Mouse (Mus musculus) forebrain, embryonic 10.5 days (tissue): ENCODE measurements around the gene Gm11213. TPM values are rescaled to one million over a fixed set of nuclear protein-coding genes. Genes with fewer than 3 reads are reported as not detected.

Source experiments
- DNase-seq: peaks from one replicate; pipeline ENCODE4 v3.0.0-alpha.2; 2017; ENCODE audit warnings: low spot score; ENCODE audit errors: extremely low spot score
- H3K27ac ChIP-seq: fragments of 300-500 bp; sonication (generic); 2 replicates; pipeline ENCODE4 v1.5.1; 2016; ENCODE audit warnings: mild to moderate bottlenecking
- H3K27me3 ChIP-seq: fragments of 300-500 bp; sonication (generic); 2 replicates; pipeline ENCODE4 v1.6.1; 2016; ENCODE audit warnings: mild to moderate bottlenecking; ENCODE audit not compliant: poor library complexity, severe bottlenecking
- H3K36me3 ChIP-seq: fragments of 300-500 bp; sonication (generic); replicated peaks from 2 replicates; pipeline ENCODE4 v1.6.1; 2016; ENCODE audit warnings: mild to moderate bottlenecking, moderate library complexity
- H3K4me1 ChIP-seq: fragments of 300-500 bp; sonication (generic); 2 replicates; pipeline ENCODE4 v1.6.1; 2016
- H3K4me3 ChIP-seq: fragments of 300-500 bp; sonication (generic); 2 replicates; pipeline ENCODE4 v1.5.1; 2016; ENCODE audit warnings: mild to moderate bottlenecking, moderate library complexity
- H3K9me3 ChIP-seq: fragments of 300-500 bp; sonication (generic); 2 replicates; pipeline ENCODE4 v1.6.1; 2016; ENCODE audit warnings: mild to moderate bottlenecking, moderate library complexity
- WGBS: fragments of 180-500 bp; shearing (Covaris S2); methylation state at CpG from one replicate; pipeline ENCODE4 v1.1.7; 2016; 5-methylcytosine and 5-hydroxymethylcytosine counted together
- polyA plus RNA-seq: library from polyadenylated mRNA; unstranded; fragments of >200 nt; fragmentation: Nextera tagmentation; extraction: Ambion mirVana; gene quantifications from 2 replicates; pipeline ENCODE4 v1.2.1, GENCODE M21; 2016

Gm11213 gene
- not detected in 2 replicates for polyA plus RNA-seq

GRCm38 (mm10) chr4:63604945-63605344, at the start of gene Gm11213:
Gene Gm11213, minus strand, starts transcription at chr4:63605261.
- WGBS, result 83% methylated on average over 3 of the region's 3 CpGs
- H3K27me3 ChIP-seq, result no peaks in the 10 kb centered on the region

GRCm38 (mm10) chr4:63654381-63654780, 49.3 kb upstream of the Gm11213 start:
- H3K27ac ChIP-seq, result no peak overlapping the region
- WGBS, result 94% methylated on average over 1 of the region's 1 CpGs
- DNase-seq, result no peak
- no peak overlapping the region for H3K4me3 ChIP-seq
- no peaks in the 10 kb centered on the region for H3K36me3 ChIP-seq
- 0 out of 2 replicates have a peak, but pooled peaks cover 3% of the 10 kb centered on the region for H3K27me3 ChIP-seq
- H3K9me3 ChIP-seq, result no peaks in the 10 kb centered on the region
- peaks cover 9% of the 10 kb centered on the region for H3K4me1 ChIP-seq

More at GRCm38 (mm10) chr4:63604945-63605344, at the start of gene Gm11213:
- Histone ChIP-seq H3K36me3 (no peaks in the 10 kb centered on the region), H3K4me1 (no peaks in the 10 kb centered on the region), H3K9me3 (no peaks in the 10 kb centered on the region), H3K27ac (no peak within 1 kb of the TSS), H3K4me3 (no peak within 1 kb of the TSS)
- no peak for DNase-seq

DNA sequence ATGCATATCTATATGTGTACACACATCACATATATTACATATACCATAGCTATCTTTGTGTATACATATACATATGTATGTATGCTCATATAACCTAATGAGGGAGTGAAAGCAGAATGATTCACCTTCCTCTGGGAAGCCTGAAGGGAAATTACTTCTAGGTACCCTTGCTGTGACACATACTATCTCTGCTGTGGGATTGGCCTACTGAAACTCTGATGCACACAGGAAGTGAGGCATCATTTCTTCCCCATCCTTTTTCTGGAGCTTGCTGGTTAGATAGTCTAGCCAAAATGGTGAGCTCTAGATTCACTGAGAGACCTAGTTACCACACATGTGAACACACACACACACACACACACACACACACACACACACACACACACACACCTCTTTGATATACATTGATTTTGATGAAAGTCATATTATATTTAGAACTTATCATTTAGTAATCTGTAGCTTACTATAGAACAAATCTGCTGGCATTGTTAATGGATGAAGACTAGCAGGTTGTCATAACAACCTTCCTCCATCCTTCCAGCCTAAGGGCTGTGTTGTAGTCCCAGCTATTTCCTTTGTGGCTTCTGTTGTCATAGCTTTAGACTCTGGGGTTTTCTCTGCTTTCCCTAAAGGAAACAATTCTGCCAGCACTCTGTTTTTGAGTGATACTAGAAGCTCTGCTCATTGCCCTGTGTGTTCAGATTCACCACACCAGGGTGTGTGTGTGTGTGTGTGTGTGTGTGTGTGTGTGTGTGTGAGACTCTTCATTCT, 39.1 kb upstream of the Gm11213 start:
- no peaks in the 10 kb centered on the region for H3K9me3 ChIP-seq
- no peaks in the 10 kb centered on the region for H3K4me1 ChIP-seq
- H3K27me3 ChIP-seq, result no peaks in the 10 kb centered on the region
- no peak overlapping the region for H3K27ac ChIP-seq
- H3K4me3 ChIP-seq, result no peak overlapping the region
- DNase-seq, result no peak
- H3K36me3 ChIP-seq, result no peaks in the 10 kb centered on the region

DNA sequence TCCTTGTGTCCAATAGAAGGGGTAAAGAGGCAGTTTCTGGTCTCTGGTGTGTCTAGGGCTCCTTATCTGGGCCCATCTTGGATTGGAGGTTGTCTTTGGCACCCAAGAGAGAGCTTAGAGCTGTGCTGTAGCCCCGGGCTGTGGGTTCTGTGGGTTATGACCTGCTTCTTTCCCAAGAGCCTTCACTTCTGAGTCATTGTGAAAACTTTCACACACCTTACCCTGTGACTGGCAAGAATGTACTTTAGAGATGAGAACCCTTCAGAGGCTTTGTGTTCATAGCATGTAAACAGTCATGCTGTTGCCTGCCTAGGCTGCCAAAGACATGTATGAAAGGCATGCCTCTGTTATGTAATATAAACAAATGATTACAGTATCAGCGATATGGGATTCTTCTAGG, 34.8 kb upstream of the Gm11213 start:
- no peaks in the 10 kb centered on the region for H3K36me3 ChIP-seq
- H3K4me3 ChIP-seq, result no peak overlapping the region
- H3K27ac ChIP-seq, result no peak overlapping the region
- no peaks in the 10 kb centered on the region for H3K9me3 ChIP-seq
- WGBS, result 84% methylated on average over 2 of the region's 2 CpGs
- H3K27me3 ChIP-seq, result no peaks in the 10 kb centered on the region
- no peaks in the 10 kb centered on the region for H3K4me1 ChIP-seq
- no peak for DNase-seq

DNA sequence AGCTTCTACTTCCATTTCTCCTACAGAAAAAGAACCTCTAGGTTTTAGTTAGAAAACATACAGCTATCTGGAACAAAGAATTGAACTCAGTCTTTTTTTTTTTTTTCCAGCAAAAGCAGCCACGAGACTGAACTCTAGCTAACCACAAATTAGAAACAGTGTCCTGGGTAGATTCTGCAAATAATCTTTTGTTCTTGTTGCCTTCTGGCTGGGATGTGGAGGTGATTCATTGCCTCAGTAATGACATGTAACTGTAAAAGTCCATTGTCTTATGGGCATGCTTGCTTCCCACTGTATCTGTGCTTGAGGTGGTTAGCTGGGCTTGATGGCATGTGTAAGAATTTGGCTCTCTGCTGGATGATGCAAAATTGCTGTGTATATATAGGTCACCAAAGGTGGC, 33.5 kb upstream of the Gm11213 start:
- no peak for DNase-seq
- no peaks in the 10 kb centered on the region for H3K9me3 ChIP-seq
- H3K27ac ChIP-seq, result no peak overlapping the region
- no peak overlapping the region for H3K4me3 ChIP-seq
- no peaks in the 10 kb centered on the region for H3K27me3 ChIP-seq
- WGBS, result 59% methylated on average over 1 of the region's 1 CpGs
- no peaks in the 10 kb centered on the region for H3K4me1 ChIP-seq
- H3K36me3 ChIP-seq, result no peaks in the 10 kb centered on the region

- DNase-seq, result no peak
- Histone ChIP-seq H3K4me1 (no peaks in the 10 kb centered on the region), H3K27me3 (no peaks in the 10 kb centered on the region), H3K36me3 (no peaks in the 10 kb centered on the region), H3K27ac (no peak overlapping the region), H3K9me3 (no peaks in the 10 kb centered on the region), H3K4me3 (no peak overlapping the region)
- 86% methylated on average over 2 of the region's 2 CpGs for WGBS
These were observed 28.1 kb upstream of the Gm11213 start for GRCm38 (mm10) chr4:63633181-63633580.

- no peaks in the 10 kb centered on the region for H3K36me3 ChIP-seq
- no peaks in the 10 kb centered on the region for H3K27me3 ChIP-seq
- no peak overlapping the region for H3K27ac ChIP-seq
- DNase-seq, result no peak
- no peaks in the 10 kb centered on the region for H3K4me1 ChIP-seq
- 89% methylated on average over 8 of the region's 8 CpGs for WGBS
- no peaks in the 10 kb centered on the region for H3K9me3 ChIP-seq
- no peak overlapping the region for H3K4me3 ChIP-seq
These were observed 22.1 kb upstream of the Gm11213 start for GRCm38 (mm10) chr4:63627111-63627510.

DNA sequence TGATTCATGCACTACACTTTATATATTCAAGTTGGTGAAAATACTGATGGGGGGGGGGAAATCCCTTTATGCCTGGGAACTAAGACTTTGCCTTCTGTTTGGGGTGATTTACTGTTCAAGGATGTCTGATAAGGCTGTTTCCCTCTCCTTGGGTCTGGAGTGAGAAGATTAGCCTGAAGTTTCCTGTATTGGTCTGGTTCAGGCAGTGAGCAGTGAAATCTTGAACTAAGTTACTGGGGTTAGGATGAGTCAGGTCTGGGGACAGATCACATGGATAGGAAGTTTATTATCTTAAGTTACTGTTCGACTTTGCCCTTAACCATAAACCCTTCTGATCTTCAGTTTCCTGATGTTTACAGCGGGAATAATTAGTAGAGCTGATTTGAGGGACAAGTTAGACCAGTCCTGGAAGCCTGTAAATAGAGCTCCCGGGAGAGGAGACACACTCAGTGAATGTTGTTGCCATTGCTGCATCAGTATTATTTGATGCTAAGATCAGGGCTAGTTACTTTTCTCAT, 20.6 kb upstream of the Gm11213 start:
- Histone ChIP-seq H3K9me3 (no peaks in the 10 kb centered on the region), H3K27ac (no peak overlapping the region), H3K4me3 (no peak overlapping the region), H3K36me3 (no peaks in the 10 kb centered on the region), H3K27me3 (no peaks in the 10 kb centered on the region), H3K4me1 (no peaks in the 10 kb centered on the region)
- no peak for DNase-seq
- 76% methylated on average over 3 of the region's 3 CpGs for WGBS

- Histone ChIP-seq H3K27me3 (no peaks in the 10 kb centered on the region), H3K9me3 (no peaks in the 10 kb centered on the region), H3K36me3 (no peaks in the 10 kb centered on the region), H3K4me1 (no peaks in the 10 kb centered on the region), H3K4me3 (no peak within 1 kb of the TSS), H3K27ac (no peak within 1 kb of the TSS)
- peak; percentile 52 for DNase-seq
- 52% methylated on average over 5 of the region's 5 CpGs for WGBS
These were observed 17.3 kb upstream of the Gm11213 start, which contains the start of gene Tex48 for GRCm38 (mm10) chr4:63622378-63622835. Gene Tex48, minus strand, starts transcription at chr4:63622428.

DNA sequence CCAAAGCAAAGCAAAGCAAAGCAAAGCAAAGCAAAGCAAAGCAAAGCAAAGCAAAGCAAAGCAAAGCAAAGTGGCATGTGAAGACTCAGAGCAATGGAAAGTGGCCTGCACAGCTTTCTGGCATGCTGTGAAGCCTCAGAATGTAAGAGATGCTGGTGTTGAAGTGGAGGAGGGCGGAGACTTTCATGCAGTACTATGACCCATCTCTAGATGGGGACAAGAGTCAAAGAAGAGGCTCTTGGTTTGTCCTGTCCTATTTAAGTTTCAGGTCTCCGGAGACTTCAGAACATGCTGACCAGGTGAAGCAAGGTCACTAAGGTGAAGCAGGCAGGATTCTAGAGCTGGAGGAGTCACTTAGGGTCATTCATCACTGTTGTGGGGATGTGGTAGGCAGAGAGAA, 16.8 kb upstream of the Gm11213 start:
- no peak overlapping the region for H3K4me3 ChIP-seq
- no peaks in the 10 kb centered on the region for H3K36me3 ChIP-seq
- H3K4me1 ChIP-seq, result no peaks in the 10 kb centered on the region
- H3K9me3 ChIP-seq, result no peaks in the 10 kb centered on the region
- DNase-seq, result no peak
- 76% methylated on average over 2 of the region's 2 CpGs for WGBS
- no peak overlapping the region for H3K27ac ChIP-seq
- H3K27me3 ChIP-seq, result no peaks in the 10 kb centered on the region

DNA sequence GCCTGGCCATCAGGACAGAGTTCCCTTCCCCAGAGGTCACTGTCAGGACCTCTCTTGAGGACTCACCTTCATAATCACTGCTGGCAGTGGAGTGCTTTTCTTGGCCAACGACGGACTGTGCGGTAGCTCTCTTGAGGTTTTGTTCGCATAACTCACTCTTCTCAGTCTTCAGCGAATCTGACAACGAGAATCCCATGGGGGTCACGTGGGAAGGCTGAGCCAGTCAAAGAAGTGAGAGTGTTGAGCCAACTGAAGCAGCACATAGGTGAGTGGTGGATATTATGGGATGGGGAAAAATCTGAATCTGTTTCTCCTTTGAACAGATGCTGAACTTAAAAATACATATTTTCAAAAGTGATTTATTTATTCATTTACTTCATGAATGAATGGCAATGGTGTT, 3.3 kb upstream of the Gm11213 start:
- WGBS, result 87% methylated on average over 7 of the region's 7 CpGs
- H3K27me3 ChIP-seq, result no peaks in the 10 kb centered on the region
- DNase-seq, result no peak
- H3K4me1 ChIP-seq, result 0 out of 2 replicates have a peak, but pooled peaks cover 5% of the 10 kb centered on the region
- H3K27ac ChIP-seq, result no peak overlapping the region
- no peak overlapping the region for H3K4me3 ChIP-seq
- no peaks in the 10 kb centered on the region for H3K9me3 ChIP-seq
- H3K36me3 ChIP-seq, result no peaks in the 10 kb centered on the region

DNA sequence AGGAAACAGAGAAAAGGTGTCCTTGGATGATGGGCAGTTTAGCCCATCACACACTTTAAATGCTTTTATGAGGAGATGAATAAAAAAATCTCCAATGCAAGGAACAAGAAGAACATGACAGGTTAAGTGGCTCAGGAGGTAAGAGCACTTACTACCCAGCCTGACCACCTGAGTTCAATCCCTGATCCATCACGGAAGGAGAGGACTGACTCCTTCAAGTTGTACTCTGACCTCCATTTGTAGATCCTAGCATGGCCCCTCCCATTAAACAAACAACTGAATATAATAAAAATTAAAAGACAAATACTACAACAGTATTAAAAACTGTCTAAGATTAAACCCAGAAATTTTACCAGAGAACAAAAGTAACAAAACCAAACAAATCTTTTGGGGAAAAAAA, 907 bp upstream of the Gm11213 start:
- Histone ChIP-seq H3K27me3 (no peaks in the 10 kb centered on the region), H3K4me3 (no peak overlapping the region), H3K36me3 (no peaks in the 10 kb centered on the region), H3K27ac (no peak overlapping the region), H3K4me1 (no peaks in the 10 kb centered on the region), H3K9me3 (no peaks in the 10 kb centered on the region)
- DNase-seq, result no peak
- 83% methylated on average over 1 of the region's 1 CpGs for WGBS

- H3K9me3 ChIP-seq, result no peaks in the 10 kb centered on the region
- 91% methylated on average over 3 of the region's 3 CpGs for WGBS
- H3K4me1 ChIP-seq, result no peaks in the 10 kb centered on the region
- no peak for DNase-seq
- H3K27ac ChIP-seq, result no peak overlapping the region
- H3K4me3 ChIP-seq, result no peak overlapping the region
- no peaks in the 10 kb centered on the region for H3K27me3 ChIP-seq
- no peaks in the 10 kb centered on the region for H3K36me3 ChIP-seq
These were observed 484 bp upstream of the Gm11213 start for GRCm38 (mm10) chr4:63605545-63605944.
